Mouse (Mus musculus): Measurements from ENCODE around the gene Cd69. TPM values are rescaled to one million over a fixed set of nuclear protein-coding genes. Genes with fewer than 3 reads are reported as not detected.
A peak's percentile ranks its signal among the peaks of the same experiment; 100 is the strongest.

Gene Cd69
- total and polyA plus RNA-seq, 2 experiments from 2014 or later: not detected

- Histone ChIP-seq H3K27ac (no peak overlapping the region), H3K4me1 (ENCODE audit: insufficient read depth, low read length) (no peaks in the 10 kb centered on the region), H3K27me3 (ENCODE audit: insufficient read depth, low read length) (no peaks in the 10 kb centered on the region), H3K36me3 (ENCODE audit: insufficient read depth, low read length) (no peaks in the 10 kb centered on the region), H3K9me3 (ENCODE audit: low read length) (no peaks in the 10 kb centered on the region), H3K4me2 (ENCODE audit: low read depth, low read length) (no peak overlapping the region), H3K9ac (replicated peaks; ENCODE audit: low read length) (no peak overlapping the region), H3K4me3 (ENCODE audit: low read length) (no peak overlapping the region)
- TF ChIP-seq CTCF (IDR thresholded peaks at IDR 0.05; ENCODE audit: low read depth): no peak
- DNase-seq (ENCODE audit: low spot score) (no peak), ATAC-seq (no peak)
- WGBS: 70% methylated on average over 17 of the region's 18 CpGs
These were observed 41.3 kb downstream of the Cd69 start for GRCm38 (mm10) chr6:129233955-129234369.

GRCm38 (mm10) chr6:129233366-129233954 lies 41.8 kb downstream of the Cd69 start:
- H3K9ac ChIP-seq (replicated peaks; ENCODE audit: low read length): no peak overlapping the region
- no peak overlapping the region for H3K4me2 ChIP-seq (ENCODE audit: low read depth, low read length)
- H3K36me3 ChIP-seq (ENCODE audit: insufficient read depth, low read length): no peaks in the 10 kb centered on the region
- H3K27ac ChIP-seq: no peak overlapping the region
- DNase-seq (ENCODE audit: low spot score) (no peak), ATAC-seq (no peak)
- no peak for TF ChIP-seq CTCF (IDR thresholded peaks at IDR 0.05; ENCODE audit: low read depth)
- 89% methylated on average over 6 of the region's 6 CpGs for WGBS
- H3K27me3 ChIP-seq (ENCODE audit: insufficient read depth, low read length): no peaks in the 10 kb centered on the region
- H3K4me3 ChIP-seq (ENCODE audit: low read length): no peak overlapping the region
- no peaks in the 10 kb centered on the region for H3K9me3 ChIP-seq (ENCODE audit: low read length)
- H3K4me1 ChIP-seq (ENCODE audit: insufficient read depth, low read length): no peaks in the 10 kb centered on the region

GRCm38 (mm10) chr6:129232842-129233205 lies 42.4 kb downstream of the Cd69 start:
- H3K27ac ChIP-seq: no peak overlapping the region
- no peak for TF ChIP-seq CTCF (IDR thresholded peaks at IDR 0.05; ENCODE audit: low read depth)
- H3K9me3 ChIP-seq (ENCODE audit: low read length): no peaks in the 10 kb centered on the region
- no peaks in the 10 kb centered on the region for H3K36me3 ChIP-seq (ENCODE audit: insufficient read depth, low read length)
- H3K4me3 ChIP-seq (ENCODE audit: low read length): no peak overlapping the region
- no peaks in the 10 kb centered on the region for H3K27me3 ChIP-seq (ENCODE audit: insufficient read depth, low read length)
- H3K4me2 ChIP-seq (ENCODE audit: low read depth, low read length): no peak overlapping the region
- no peak overlapping the region for H3K9ac ChIP-seq (replicated peaks; ENCODE audit: low read length)
- DNase-seq (ENCODE audit: low spot score) (peak; percentile 4), ATAC-seq (no peak)
- WGBS: 85% methylated on average over 9 of the region's 9 CpGs
- no peaks in the 10 kb centered on the region for H3K4me1 ChIP-seq (ENCODE audit: insufficient read depth, low read length)

- Histone ChIP-seq H3K4me1 (ENCODE audit: insufficient read depth, low read length) (no peaks in the 10 kb centered on the region), H3K4me3 (ENCODE audit: low read length) (no peak overlapping the region), H3K27me3 (ENCODE audit: insufficient read depth, low read length) (no peaks in the 10 kb centered on the region), H3K27ac (no peak overlapping the region), H3K36me3 (ENCODE audit: insufficient read depth, low read length) (no peaks in the 10 kb centered on the region), H3K9ac (replicated peaks; ENCODE audit: low read length) (no peak overlapping the region), H3K9me3 (ENCODE audit: low read length) (no peaks in the 10 kb centered on the region), H3K4me2 (ENCODE audit: low read depth, low read length) (no peak overlapping the region)
- DNase-seq (ENCODE audit: low spot score): no peak
- WGBS: 76% methylated on average over 5 of the region's 5 CpGs
- no peak for ATAC-seq
- TF ChIP-seq CTCF (IDR thresholded peaks at IDR 0.05; ENCODE audit: low read depth): no peak
These were observed 43.0 kb downstream of the Cd69 start for GRCm38 (mm10) chr6:129232005-129232841.

- WGBS: 53% methylated on average over 3 of the region's 3 CpGs
- no peaks in the 10 kb centered on the region for H3K9me3 ChIP-seq (ENCODE audit: low read length)
- 0 out of 2 replicates have a peak, but pooled peaks have one; percentile 21 for ATAC-seq
These were observed 45.3 kb downstream of the Cd69 start for GRCm38 (mm10) chr6:129229774-129230578.

GRCm38 (mm10) chr6:129228935-129229773 lies 46.1 kb downstream of the Cd69 start:
- peak overlapping the region; percentile 49; the same call in 1 of the 2 replicates for H3K27ac ChIP-seq

More at GRCm38 (mm10) chr6:129229774-129230578, 45.3 kb downstream of the Cd69 start:
- peak; percentile 70 for DNase-seq (ENCODE audit: low spot score)
- H3K9ac ChIP-seq (replicated peaks; ENCODE audit: low read length): no peak overlapping the region
- peak overlapping the region; percentile 49; the same call in 1 of the 2 replicates for H3K27ac ChIP-seq
- no peaks in the 10 kb centered on the region for H3K36me3 ChIP-seq (ENCODE audit: insufficient read depth, low read length)
- H3K27me3 ChIP-seq (ENCODE audit: insufficient read depth, low read length): no peaks in the 10 kb centered on the region
- no peak overlapping the region for H3K4me3 ChIP-seq (ENCODE audit: low read length)
- H3K4me2 ChIP-seq (ENCODE audit: low read depth, low read length): no peak overlapping the region
- no peak for TF ChIP-seq CTCF (IDR thresholded peaks at IDR 0.05; ENCODE audit: low read depth)
- H3K4me1 ChIP-seq (ENCODE audit: insufficient read depth, low read length): no peaks in the 10 kb centered on the region

More at GRCm38 (mm10) chr6:129228935-129229773, 46.1 kb downstream of the Cd69 start:
- 41% methylated on average over 3 of the region's 3 CpGs for WGBS
- DNase-seq (ENCODE audit: low spot score): no peak
- Histone ChIP-seq H3K4me1 (ENCODE audit: insufficient read depth, low read length) (no peaks in the 10 kb centered on the region), H3K9ac (replicated peaks; ENCODE audit: low read length) (no peak overlapping the region), H3K36me3 (ENCODE audit: insufficient read depth, low read length) (no peaks in the 10 kb centered on the region), H3K27me3 (ENCODE audit: insufficient read depth, low read length) (no peaks in the 10 kb centered on the region), H3K4me2 (ENCODE audit: low read depth, low read length) (no peak overlapping the region), H3K9me3 (ENCODE audit: low read length) (no peaks in the 10 kb centered on the region), H3K4me3 (ENCODE audit: low read length) (no peak overlapping the region)
- ATAC-seq: no peak
- no peak for TF ChIP-seq CTCF (IDR thresholded peaks at IDR 0.05; ENCODE audit: low read depth)
